Mouse (Mus musculus) G1E (cell line): ENCODE data around the gene Cngb1.

ENCODE experiments used
- CTCF ChIP-seq: IDR thresholded peaks from 2 replicates; pipeline ENCODE4 v1.5.1; 2012; ENCODE audit warnings: low read depth, low read length, inconsistent platforms, mixed read lengths
- GATA1 ChIP-seq: IDR thresholded peaks from 2 replicates; pipeline ENCODE4 v1.6.1; 2012; ENCODE audit warnings: borderline replicate concordance, low read length, inconsistent platforms, mixed read lengths

- TF ChIP-seq CTCF: no peak
- no peak for TF ChIP-seq GATA1
These were observed 62.5 kb downstream of the Cngb1 start for GRCm38 (mm10) chr8:95243853-95244252.
